Mouse (Mus musculus): ENCODE measurements around the gene Nol12. TPM values are rescaled to one million over a fixed set of nuclear protein-coding genes. Genes with fewer than 3 reads are reported as not detected.

Gene Nol12
- total RNA-seq, 2 experiments from 2014 or later = 17.8 to 18.9 TPM

DNA sequence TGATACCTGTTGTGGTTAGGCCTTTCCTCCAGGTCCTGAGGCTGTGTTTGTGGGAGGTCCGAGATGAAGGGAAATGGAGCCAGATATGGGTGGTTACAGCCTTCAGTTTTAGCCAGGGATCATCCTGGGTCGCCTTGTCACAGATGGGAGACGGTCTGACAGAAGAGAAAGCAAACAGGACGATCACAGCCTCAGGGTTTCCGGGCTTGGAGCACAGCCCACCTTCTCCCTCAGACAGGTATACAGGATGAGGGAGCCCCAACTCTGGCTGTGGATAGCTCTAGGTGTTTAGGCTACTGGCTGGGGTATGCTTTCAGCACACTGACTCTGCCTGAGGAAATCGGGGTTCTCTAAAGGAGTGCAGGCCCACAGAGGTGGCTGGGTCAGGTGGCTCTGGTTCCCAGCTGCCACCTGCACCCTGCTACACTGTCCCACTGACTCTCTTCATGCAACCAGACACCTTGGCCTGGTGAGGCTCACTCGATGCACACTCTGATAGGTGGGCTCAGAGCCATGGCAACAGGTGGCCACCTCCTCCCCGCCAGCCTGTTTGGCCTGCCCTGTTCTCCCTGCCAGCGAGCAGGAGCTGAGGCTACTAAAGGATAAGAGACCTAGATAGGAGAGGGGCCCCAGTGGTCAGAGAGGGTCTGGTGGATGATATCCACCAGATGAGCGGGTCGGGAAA lies 51.9 kb downstream of the Nol12 start:
- no peak for DNase-seq
- intact Hi-C loops (cut with DNase I) = loop anchor here (2.0 kb wide), 1 partner anchor 38 kb away; no protein-coding TSS in a partner anchor

DNA sequence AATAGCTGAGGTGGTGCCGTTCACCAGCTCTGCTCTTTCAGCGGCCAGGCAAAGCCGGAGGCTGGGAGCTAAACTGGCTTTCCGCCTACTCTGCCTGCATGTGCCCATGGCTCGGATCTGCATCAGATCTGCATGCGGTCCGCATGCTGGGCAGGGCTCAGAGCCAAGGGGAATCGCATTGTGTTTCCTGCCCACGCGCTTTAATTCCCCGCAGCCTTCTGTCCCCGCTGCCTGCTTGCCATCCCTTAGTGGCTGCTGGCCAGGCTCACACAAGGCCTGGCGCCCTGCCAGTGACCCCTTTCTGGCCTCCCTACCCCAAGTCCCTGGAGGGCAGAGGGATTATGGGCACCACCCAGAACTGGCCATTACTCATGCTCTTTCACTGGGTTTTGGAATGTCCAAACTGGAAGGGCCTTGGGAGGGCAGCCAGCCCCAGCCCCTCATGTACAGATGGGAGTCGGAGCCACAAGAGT lies 53.8 kb downstream of the Nol12 start:
- intact Hi-C loops (cut with DNase I) = no loop called here
- peak; percentile 65 to 69 for DNase-seq

DNA sequence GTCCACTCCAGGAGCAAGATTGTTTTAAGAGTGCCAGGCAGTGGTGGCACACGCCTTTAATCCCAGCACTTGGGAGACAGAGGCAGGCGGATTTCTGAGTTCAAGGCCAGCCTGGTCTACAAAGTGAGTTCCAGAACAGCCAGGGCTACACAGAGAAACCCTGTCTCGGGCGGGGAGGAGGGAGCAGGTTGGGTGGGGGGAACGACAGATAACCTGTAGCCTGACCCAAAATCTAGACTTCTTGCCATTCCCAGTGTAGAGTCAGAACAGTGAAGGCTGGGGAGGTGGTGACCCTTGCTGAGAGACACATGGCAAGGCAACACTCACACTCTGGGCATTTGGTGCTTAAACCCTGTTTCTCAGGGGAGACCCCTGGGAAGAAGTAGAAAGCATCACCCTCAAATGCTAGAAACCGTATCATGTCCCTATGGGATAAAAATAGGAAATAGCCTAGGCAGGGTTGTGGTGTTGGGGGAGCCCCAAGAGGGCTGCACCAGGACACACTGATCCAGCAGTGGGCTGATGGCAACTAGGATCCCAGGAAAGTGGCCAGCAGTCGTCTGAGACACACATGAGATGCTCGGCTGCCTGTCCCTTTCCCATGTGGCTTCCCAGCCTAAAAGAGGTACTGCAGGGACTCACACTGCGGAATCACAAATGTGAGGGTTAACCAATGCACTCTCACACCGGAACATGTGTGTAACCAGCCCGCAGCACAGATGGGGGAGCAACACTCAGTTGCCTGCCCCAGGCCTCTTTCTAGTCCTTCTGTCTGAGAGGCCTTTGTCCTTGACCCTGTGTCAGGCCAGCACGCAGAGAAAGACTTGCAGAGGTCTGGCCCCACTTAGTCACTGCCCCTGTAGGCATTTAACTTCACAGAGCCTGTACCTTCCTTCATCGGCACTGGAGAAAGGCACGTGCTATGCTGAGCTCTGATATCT lies 54.7 kb downstream of the Nol12 start:
- intact Hi-C loops (cut with DNase I) = no loop called here
- no peak for DNase-seq

DNA sequence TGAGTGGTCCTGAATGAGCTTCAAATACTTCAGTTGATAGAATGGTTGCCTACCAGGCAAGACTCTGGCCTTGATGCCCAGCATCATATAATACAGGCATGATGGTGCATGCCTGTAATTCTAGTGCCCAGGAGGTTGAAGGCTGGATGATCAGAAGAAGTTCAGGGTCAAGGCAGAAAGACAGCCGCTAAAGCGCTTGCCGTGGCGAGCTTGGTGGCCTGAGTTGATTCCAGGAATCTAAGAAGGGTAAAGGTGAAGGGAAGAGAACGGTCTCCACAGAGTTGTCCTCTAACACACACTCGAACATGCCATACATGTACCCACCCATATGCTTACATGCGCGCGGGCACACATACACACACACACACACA lies 55.3 kb downstream of the Nol12 start:
- DNase-seq = no peak
- intact Hi-C loops (cut with DNase I) = no loop called here

DNA sequence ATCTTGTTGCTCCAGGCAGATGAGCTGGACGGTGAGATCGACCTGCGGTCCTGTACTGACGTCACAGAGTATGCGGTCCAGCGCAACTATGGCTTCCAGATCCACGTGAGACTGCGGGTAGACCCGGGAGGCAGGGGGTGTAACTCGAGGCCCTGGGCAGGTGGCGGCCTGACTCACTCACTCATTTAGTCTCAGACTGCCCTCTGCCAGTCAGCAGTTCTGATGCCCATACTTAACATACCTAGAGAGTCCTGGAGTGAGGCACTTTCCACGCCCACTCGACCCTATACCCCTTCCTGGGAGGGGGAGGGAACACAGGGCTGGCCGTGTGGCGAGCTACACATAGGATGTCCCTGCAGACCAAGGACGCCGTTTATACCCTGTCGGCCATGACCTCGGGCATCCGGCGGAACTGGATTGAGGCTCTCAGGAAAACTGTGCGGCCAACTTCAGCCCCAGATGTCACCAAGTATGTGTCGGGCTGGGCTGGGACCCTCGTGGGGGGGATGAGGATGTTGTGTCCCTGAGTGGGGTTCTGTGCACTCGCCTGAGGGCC lies 56.3 kb downstream of the Nol12 start:
- intact Hi-C loops (cut with DNase I) = no loop called here

DNA sequence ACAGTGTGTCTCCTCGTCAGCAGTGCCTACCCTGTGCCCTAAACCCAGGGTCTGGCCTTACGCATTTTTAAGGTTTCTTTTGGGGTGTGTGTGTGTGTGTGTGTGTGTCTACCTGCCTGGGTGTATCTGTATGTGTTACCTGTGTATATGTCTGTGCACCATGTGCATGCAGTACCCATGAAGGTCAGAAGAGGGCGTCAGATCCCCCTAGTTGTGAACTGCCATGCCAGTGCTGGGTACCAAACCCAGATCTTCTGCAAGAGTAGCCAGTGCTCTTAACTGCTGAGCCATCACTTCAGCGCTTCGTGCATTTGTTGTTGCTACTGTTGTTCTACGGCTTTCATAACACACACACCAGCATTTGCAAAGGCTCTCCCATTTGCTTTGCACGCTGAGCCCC lies 57.5 kb downstream of the Nol12 start:
- intact Hi-C loops (cut with DNase I) = no loop called here
- DNase-seq = no peak

More for the DNA sequence above, 56.3 kb downstream of the Nol12 start:
- no peak for DNase-seq

DNA sequence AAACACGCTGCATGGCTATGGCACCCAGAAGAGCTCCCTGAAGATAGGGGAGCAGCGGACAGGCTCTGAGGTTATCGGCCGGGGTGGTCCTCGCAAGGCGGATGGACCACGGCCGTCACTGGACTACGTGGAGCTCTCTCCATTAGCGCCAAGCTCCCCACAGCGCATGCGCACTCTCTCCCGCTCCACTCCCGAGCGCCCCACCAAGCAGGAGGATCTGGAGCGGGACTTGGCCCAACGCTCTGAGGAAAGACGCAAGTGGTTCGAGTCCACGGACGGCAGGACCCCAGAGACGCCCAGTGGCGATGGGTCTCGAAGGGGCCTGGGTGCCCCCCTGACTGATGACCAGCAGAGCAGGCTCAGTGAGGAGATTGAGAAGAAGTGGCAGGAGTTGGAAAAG lies 58.2 kb downstream of the Nol12 start:
- no peak for DNase-seq
- intact Hi-C loops (cut with DNase I) = no loop called here

Small RNA genes lying within 50 kb of the gene (microRNA-seq; reads per million reads assigned to microRNA genes)
- 0 reads per million in 2 experiments for gene Mir6955

Other genes with a start within 250 kb of the Nol12 start
- gene Elfn2, start 216.2 kb upstream of the Nol12 start, total RNA-seq (2021) = 1 to 10 TPM; 1.2 TPM
- gene Mfng, start 161.5 kb upstream of the Nol12 start, total RNA-seq (2021) = 10 to 100 TPM; 19.3 to 24.0 TPM
- 10 to 100 TPM; 18.8 to 20.4 TPM for gene Card10, start 131.9 kb upstream of the Nol12 start, total RNA-seq (2021)
- 10 to 100 TPM; 63.9 to 68.5 TPM for gene Cdc42ep1, start 92.3 kb upstream of the Nol12 start, total RNA-seq (2021)
- gene Lgals2, start 79.4 kb upstream of the Nol12 start, total RNA-seq (2021) = under 1 TPM in 1 of 2 experiments, not detected in 1; 0.64 TPM
- 10 to 100 TPM; 40.4 to 45.2 TPM for gene Gga1, start 57.7 kb upstream of the Nol12 start, total RNA-seq (2021)
- not detected for gene Gm49510, start 35.3 kb upstream of the Nol12 start, total RNA-seq (2021)
- 1 to 10 TPM; 6.3 to 8.2 TPM for gene Sh3bp1, start 35.2 kb upstream of the Nol12 start, total RNA-seq (2021)
- gene Pdxp, start 21.0 kb upstream of the Nol12 start, total RNA-seq (2021) = 1 to 10 TPM; 2.8 to 3.2 TPM
- gene Lgals1, start 8.2 kb upstream of the Nol12 start, total RNA-seq (2021) = 100 to 1,000 TPM; 372 to 385 TPM
- 10 to 100 TPM; 49.2 to 58.0 TPM for gene Triobp, start 12.8 kb downstream of the Nol12 start, total RNA-seq (2021)
- 100 to 1,000 TPM; 208 to 227 TPM for gene H1f0, start 93.5 kb downstream of the Nol12 start, total RNA-seq (2021)
- not detected for gene Galr3, start 107.0 kb downstream of the Nol12 start, total RNA-seq (2021)
- 10 to 100 TPM in 1 of 2 experiments, 1 to 10 TPM in 1; 9.1 to 10.7 TPM for gene Ankrd54, start 128.0 kb downstream of the Nol12 start, total RNA-seq (2021)
- 10 to 100 TPM; 94.5 to 95.7 TPM for gene Eif3l, start 140.2 kb downstream of the Nol12 start, total RNA-seq (2021)
- 10 to 100 TPM; 80.2 to 82.8 TPM for gene Micall1, start 174.0 kb downstream of the Nol12 start, total RNA-seq (2021)
- 100 to 1,000 TPM; 118 to 130 TPM for gene Polr2f, start 206.1 kb downstream of the Nol12 start, total RNA-seq (2021)
- 1 to 10 TPM; 1.8 to 2.3 TPM for gene 1700088E04Rik, start 206.3 kb downstream of the Nol12 start, total RNA-seq (2021)
- gene Sox10, start 230.3 kb downstream of the Nol12 start, total RNA-seq (2021) = 1 to 10 TPM; 1.6 to 2.4 TPM